Mouse (Mus musculus) lung, postnatal 0 days (tissue): ENCODE measurements around the gene Trio. TPM values are rescaled to one million over a fixed set of nuclear protein-coding genes. Genes with fewer than 3 reads are reported as not detected.

Experiments
- ATAC-seq: fragments of 200-750 bp; cut with Nextera tagmentation; 2 replicates; pipeline ENCODE4 v1.8.0; 2017; ENCODE audit warnings: moderate library complexity
- DNase-seq: peaks from one replicate; pipeline ENCODE4 v3.0.0-alpha.2; 2016; ENCODE audit warnings: low spot score
- H3K27ac ChIP-seq: fragments of 300-500 bp; sonication (generic); 2 replicates; pipeline ENCODE4 v1.5.1; 2014; ENCODE audit warnings: antibody characterized with exemption, mild to moderate bottlenecking, low read length, mixed read lengths
- H3K27me3 ChIP-seq: fragments of 300-500 bp; sonication (generic); replicated peaks from 2 replicates; pipeline ENCODE4 v1.6.1; 2014; ENCODE audit warnings: low read length, mixed read lengths; ENCODE audit not compliant: insufficient read depth
- H3K36me3 ChIP-seq: fragments of 300-500 bp; sonication (generic); 2 replicates; pipeline ENCODE4 v1.6.1; 2014; ENCODE audit warnings: low read length, mixed read lengths; ENCODE audit not compliant: insufficient read depth
- H3K4me1 ChIP-seq: fragments of 300-500 bp; sonication (generic); 2 replicates; pipeline ENCODE4 v1.6.1; 2014; ENCODE audit warnings: antibody characterized with exemption, low read depth, low read length, mixed read lengths; ENCODE audit not compliant: insufficient read depth
- H3K4me2 ChIP-seq: fragments of 300-500 bp; sonication (generic); replicated peaks from 2 replicates; pipeline ENCODE4 v1.6.1; 2014; ENCODE audit warnings: low read depth, mild to moderate bottlenecking, low read length, moderate library complexity, mixed read lengths
- H3K4me3 ChIP-seq: fragments of 300-500 bp; sonication (generic); 2 replicates; pipeline ENCODE4 v1.5.1; 2014; ENCODE audit warnings: low read depth, low read length
- H3K9ac ChIP-seq: fragments of 300-500 bp; sonication (generic); replicated peaks from 2 replicates; pipeline ENCODE4 v1.6.1; 2014; ENCODE audit warnings: low read depth, mild to moderate bottlenecking
- H3K9me3 ChIP-seq: fragments of 300-500 bp; sonication (generic); 2 replicates; pipeline ENCODE4 v1.6.1; 2016; ENCODE audit warnings: low read length, mixed read lengths
- CTCF ChIP-seq: IDR thresholded peaks from 2 replicates; pipeline ENCODE4 v1.5.1; 2016; ENCODE audit warnings: antibody characterized with exemption, mild to moderate bottlenecking
- EP300 ChIP-seq: IDR thresholded peaks from 2 replicates; pipeline ENCODE4 v1.6.1; 2016; ENCODE audit warnings: antibody characterized with exemption, mild to moderate bottlenecking, control low read depth
- WGBS: fragments of 180-500 bp; shearing (Covaris S2); extraction: QIAGEN DNeasy Blood & Tissue Kit; methylation state at CpG from one replicate; pipeline ENCODE4 v1.1.7; 2014; 5-methylcytosine and 5-hydroxymethylcytosine counted together
- polyA plus RNA-seq: library from polyadenylated mRNA; unstranded; fragments of >200 nt; fragmentation: Nextera tagmentation; extraction: Ambion mirVana; gene quantifications from 2 replicates; pipeline ENCODE4 v1.2.1, GENCODE M21; 2015

The Trio gene
- polyA plus RNA-seq, 1 experiment from 2014 or later, result 15.6 TPM

GRCm38 (mm10) chr15:27770513-27771196 is 255.0 kb downstream of the Trio start:
- H3K27me3 ChIP-seq, result no peaks in the 10 kb centered on the region
- no peaks in the 10 kb centered on the region for H3K9me3 ChIP-seq
- peak; percentile 23; the same call in 1 of the 2 replicates for ATAC-seq
- H3K27ac ChIP-seq, result no peak overlapping the region
- DNase-seq, result no peak
- no peak overlapping the region for H3K9ac ChIP-seq
- no peaks in the 10 kb centered on the region for H3K4me1 ChIP-seq
- no peak overlapping the region for H3K4me3 ChIP-seq
- H3K36me3 ChIP-seq, result peaks cover 44% of the 10 kb centered on the region
- TF ChIP-seq EP300, result no peak
- TF ChIP-seq CTCF, result no peak
- 68% methylated on average over 12 of the region's 12 CpGs for WGBS
- H3K4me2 ChIP-seq, result no peak overlapping the region

DNA sequence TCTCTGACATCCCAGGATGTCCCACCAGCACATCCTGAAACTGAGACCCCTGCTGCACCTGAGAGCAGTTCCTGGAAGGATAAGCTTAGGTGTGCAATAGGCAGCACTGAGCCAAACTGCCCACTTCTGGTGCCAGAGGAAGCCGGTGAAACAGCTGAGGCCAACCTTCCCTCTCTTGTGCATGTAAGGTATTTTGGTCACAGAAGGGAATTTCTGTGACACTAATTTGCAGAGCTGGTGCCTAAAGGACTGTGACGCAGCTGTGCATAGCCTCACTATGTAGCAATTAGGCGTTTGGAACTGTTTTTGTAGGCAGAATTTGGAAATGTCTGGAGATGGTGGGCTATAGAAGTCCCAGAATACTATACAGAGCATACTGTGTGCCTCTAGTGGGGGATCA is 264.2 kb downstream of the Trio start:
- WGBS, result 89% methylated on average over 3 of the region's 3 CpGs
- no peaks in the 10 kb centered on the region for H3K9me3 ChIP-seq

GRCm38 (mm10) chr15:27760655-27761054 is 265.0 kb downstream of the Trio start:
- peaks cover 27% of the 10 kb centered on the region; the same call in 1 of the 2 replicates for H3K36me3 ChIP-seq
- no peaks in the 10 kb centered on the region for H3K4me1 ChIP-seq
- no peak for TF ChIP-seq CTCF
- TF ChIP-seq EP300, result no peak
- 58% methylated on average over 1 of the region's 1 CpGs for WGBS
- H3K27me3 ChIP-seq, result no peaks in the 10 kb centered on the region
- H3K4me2 ChIP-seq, result no peak overlapping the region
- DNase-seq, result no peak
- no peak overlapping the region for H3K27ac ChIP-seq
- no peak for ATAC-seq
- H3K9ac ChIP-seq, result no peak overlapping the region
- no peaks in the 10 kb centered on the region for H3K9me3 ChIP-seq
- H3K4me3 ChIP-seq, result no peak overlapping the region

More for the DNA sequence above, 264.2 kb downstream of the Trio start:
- Histone ChIP-seq H3K4me2 (no peak overlapping the region), H3K4me3 (no peak overlapping the region), H3K36me3 (peaks cover 31% of the 10 kb centered on the region; the same call in 1 of the 2 replicates), H3K9ac (no peak overlapping the region), H3K27me3 (no peaks in the 10 kb centered on the region), H3K4me1 (no peaks in the 10 kb centered on the region), H3K27ac (no peak overlapping the region)
- no peak for ATAC-seq
- TF ChIP-seq EP300 (no peak), CTCF (no peak)
- DNase-seq, result no peak

GRCm38 (mm10) chr15:27759890-27760289 is 265.8 kb downstream of the Trio start:
- Histone ChIP-seq H3K4me2 (no peak overlapping the region), H3K9me3 (no peaks in the 10 kb centered on the region), H3K4me3 (no peak overlapping the region), H3K36me3 (peaks cover 24% of the 10 kb centered on the region; the same call in 1 of the 2 replicates), H3K4me1 (no peaks in the 10 kb centered on the region), H3K27me3 (no peaks in the 10 kb centered on the region), H3K9ac (no peak overlapping the region), H3K27ac (no peak overlapping the region)
- WGBS, result 74% methylated on average over 5 of the region's 5 CpGs
- no peak for TF ChIP-seq CTCF
- no peak for TF ChIP-seq EP300
- ATAC-seq, result no peak
- DNase-seq, result no peak

GRCm38 (mm10) chr15:27758680-27759079 is 267.0 kb downstream of the Trio start:
- Histone ChIP-seq H3K9me3 (no peaks in the 10 kb centered on the region), H3K36me3 (peaks cover 19% of the 10 kb centered on the region; the same call in 1 of the 2 replicates)
- 33% methylated on average over 6 of the region's 6 CpGs for WGBS

GRCm38 (mm10) chr15:27756426-27756825 is 269.2 kb downstream of the Trio start:
- H3K4me2 ChIP-seq, result no peak overlapping the region
- no peak overlapping the region for H3K27ac ChIP-seq
- no peaks in the 10 kb centered on the region for H3K4me1 ChIP-seq
- no peaks in the 10 kb centered on the region for H3K9me3 ChIP-seq
- no peak overlapping the region for H3K9ac ChIP-seq
- peaks cover 17% of the 10 kb centered on the region; the same call in 1 of the 2 replicates for H3K36me3 ChIP-seq
- WGBS, result 91% methylated on average over 11 of the region's 11 CpGs
- no peak overlapping the region for H3K4me3 ChIP-seq
- ATAC-seq (no peak), DNase-seq (no peak)
- no peaks in the 10 kb centered on the region for H3K27me3 ChIP-seq
- no peak for TF ChIP-seq EP300
- no peak for TF ChIP-seq CTCF

More at GRCm38 (mm10) chr15:27758680-27759079, 267.0 kb downstream of the Trio start:
- no peak for DNase-seq
- no peak for TF ChIP-seq EP300
- TF ChIP-seq CTCF, result no peak
- ATAC-seq, result peak; percentile 41
- H3K4me1 ChIP-seq, result no peaks in the 10 kb centered on the region
- H3K27ac ChIP-seq, result peak overlapping the region; percentile 54; the same call in 1 of the 2 replicates
- no peak overlapping the region for H3K9ac ChIP-seq
- H3K27me3 ChIP-seq, result no peaks in the 10 kb centered on the region
- no peak overlapping the region for H3K4me2 ChIP-seq
- no peak overlapping the region for H3K4me3 ChIP-seq
